Mouse (Mus musculus) megakaryocyte, embryonic 14.5 days (primary cell): ENCODE results near the gene Igfbp7. TPM values are rescaled to one million over a fixed set of nuclear protein-coding genes. Genes with fewer than 3 reads are reported as not detected.
A peak's percentile ranks its signal among the peaks of the same experiment; 100 is the strongest.
"Not testable (repeated sequence)": the region's sequence is repeated elsewhere in the genome, so short reads cannot be mapped to it uniquely, and the experiment has no call there.

Experiments used
- H3K27me3 ChIP-seq: replicated peaks from 2 replicates; pipeline ENCODE3; 2012; ENCODE audit warnings: inconsistent platforms
- H3K36me3 ChIP-seq: replicated peaks from 2 replicates; pipeline ENCODE3; 2012; ENCODE audit warnings: low read length, inconsistent platforms, mixed read lengths
- H3K4me1 ChIP-seq: 2 replicates; pipeline ENCODE4 v1.6.1; 2012; ENCODE audit warnings: inconsistent platforms
- H3K4me3 ChIP-seq: replicated peaks from 2 replicates; pipeline ENCODE3; 2012; ENCODE audit warnings: moderate library complexity, mild to moderate bottlenecking, inconsistent platforms
- H3K9me3 ChIP-seq: 2 replicates; pipeline ENCODE4 v1.6.1; 2012; ENCODE audit warnings: inconsistent platforms
- FLI1 ChIP-seq: IDR thresholded peaks from 2 replicates; pipeline ENCODE4 v1.6.1; 2012; ENCODE audit warnings: low read length, inconsistent platforms, mixed read lengths
- GATA1 ChIP-seq: IDR thresholded peaks from 3 replicates; pipeline ENCODE4 v1.6.1; 2012; ENCODE audit warnings: mixed read lengths, low read length, inconsistent platforms, borderline replicate concordance
- polyA plus RNA-seq: library from polyadenylated mRNA; stranded (reverse); fragments of >175 nt; gene quantifications from 2 replicates; pipeline ENCODE4 v1.2.3, GENCODE M21; 2012; ENCODE audit warnings: low replicate concordance; ENCODE audit not compliant: insufficient read depth

Gene Igfbp7
- polyA plus RNA-seq, 1 experiment = 2.6 TPM

DNA sequence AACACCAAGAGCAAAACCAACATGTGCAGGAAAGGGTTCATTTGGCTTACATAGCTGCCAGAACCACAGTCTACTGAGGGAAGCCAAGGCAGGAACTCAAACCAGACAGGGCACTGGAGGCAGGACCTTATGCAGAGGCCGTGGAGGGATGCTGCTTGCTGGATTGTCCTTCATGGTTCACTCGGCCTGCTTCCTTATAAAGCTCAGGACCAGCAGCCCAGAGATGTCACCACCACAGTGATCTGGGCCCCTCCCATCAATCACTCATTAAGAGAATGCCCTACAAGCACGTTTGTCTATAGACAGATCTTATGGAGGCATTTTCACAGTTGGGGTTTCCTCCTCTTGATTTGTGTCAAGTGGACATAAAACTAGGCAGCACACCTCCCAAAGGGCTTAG, 25.3 kb upstream of the Igfbp7 start:
- Histone ChIP-seq H3K4me3 (peak overlapping the region; percentile 16), H3K36me3 (no peaks in the 10 kb centered on the region), H3K27me3 (peaks cover 6% of the 10 kb centered on the region), H3K4me1 (no peaks in the 10 kb centered on the region), H3K9me3 (0 out of 2 replicates have a peak, but pooled peaks cover 5% of the 10 kb centered on the region)
- TF ChIP-seq FLI1 (no peak), GATA1 (no peak)

DNA sequence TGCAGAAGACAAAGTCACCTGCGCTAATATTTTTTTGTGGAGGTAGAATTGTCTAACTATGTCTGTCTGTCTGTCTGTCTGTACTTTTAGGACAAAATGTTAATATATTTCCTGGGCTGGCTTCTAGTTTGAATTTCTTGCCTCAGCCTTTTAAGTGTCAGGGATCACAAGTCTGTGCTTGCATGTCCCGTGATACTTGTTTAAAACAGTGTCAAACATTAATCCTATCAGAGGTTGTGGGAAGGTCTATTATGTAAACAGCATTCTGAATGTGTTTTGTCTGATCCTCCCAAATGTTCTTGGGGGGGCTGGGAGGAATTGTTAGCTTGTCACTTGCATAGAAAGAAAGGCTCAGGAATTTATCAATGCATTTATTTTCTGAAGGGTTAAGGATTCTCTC, 24.6 kb upstream of the Igfbp7 start:
- 0 out of 2 replicates have a peak, but pooled peaks cover 5% of the 10 kb centered on the region for H3K9me3 ChIP-seq
- no peak overlapping the region for H3K4me3 ChIP-seq
- H3K27me3 ChIP-seq = peaks cover 6% of the 10 kb centered on the region
- no peaks in the 10 kb centered on the region for H3K4me1 ChIP-seq
- no peak for TF ChIP-seq FLI1
- TF ChIP-seq GATA1 = no peak
- no peaks in the 10 kb centered on the region for H3K36me3 ChIP-seq

DNA sequence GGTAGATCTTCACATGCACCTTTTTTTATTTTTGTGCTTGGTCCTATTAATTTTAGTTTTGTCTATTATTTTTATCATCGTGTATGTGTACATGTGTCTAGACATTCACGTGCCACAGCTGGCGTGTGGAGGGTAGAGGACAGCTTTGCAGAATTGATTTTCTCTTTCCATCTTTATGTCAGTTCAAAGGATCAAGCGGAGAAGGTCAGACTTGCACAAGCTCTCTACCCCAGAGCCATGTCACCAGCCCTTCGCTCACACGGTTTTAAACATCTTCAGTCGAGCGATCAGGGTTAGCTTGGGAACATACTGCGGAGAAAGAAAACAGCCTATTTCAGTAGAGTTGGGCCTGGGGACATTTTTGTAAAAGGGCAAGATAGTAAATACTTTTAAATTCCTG, 23.2 kb upstream of the Igfbp7 start:
- H3K9me3 ChIP-seq = 0 out of 2 replicates have a peak, but pooled peaks cover 5% of the 10 kb centered on the region
- TF ChIP-seq GATA1 (no peak), FLI1 (no peak)

DNA sequence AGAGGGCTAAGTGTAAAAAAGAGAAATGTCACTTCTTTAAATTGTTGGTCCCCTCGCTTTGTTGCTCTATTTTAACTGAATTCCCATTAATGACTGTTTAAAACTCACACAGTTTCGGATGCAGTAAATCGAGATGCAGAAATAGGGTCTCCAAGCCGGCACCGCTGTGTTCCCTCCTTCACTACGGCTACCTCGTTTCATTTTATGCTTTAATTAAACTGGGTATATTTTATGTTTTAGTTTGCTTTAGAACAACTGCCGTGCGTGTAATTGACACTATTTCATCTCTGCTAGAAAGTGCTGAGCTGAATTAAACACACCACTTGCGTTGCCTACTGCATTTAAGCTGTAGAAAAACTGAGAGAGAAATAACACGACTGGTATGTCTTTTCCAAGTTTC, 22.6 kb upstream of the Igfbp7 start:
- Histone ChIP-seq H3K9me3 (0 out of 2 replicates have a peak, but pooled peaks cover 5% of the 10 kb centered on the region), H3K27me3 (peaks cover 6% of the 10 kb centered on the region), H3K4me3 (no peak overlapping the region), H3K36me3 (no peaks in the 10 kb centered on the region), H3K4me1 (no peaks in the 10 kb centered on the region)
- no peak for TF ChIP-seq FLI1

More for the DNA sequence above, 23.2 kb upstream of the Igfbp7 start:
- no peaks in the 10 kb centered on the region for H3K36me3 ChIP-seq
- no peaks in the 10 kb centered on the region for H3K4me1 ChIP-seq
- no peak overlapping the region for H3K4me3 ChIP-seq
- H3K27me3 ChIP-seq = peaks cover 6% of the 10 kb centered on the region

DNA sequence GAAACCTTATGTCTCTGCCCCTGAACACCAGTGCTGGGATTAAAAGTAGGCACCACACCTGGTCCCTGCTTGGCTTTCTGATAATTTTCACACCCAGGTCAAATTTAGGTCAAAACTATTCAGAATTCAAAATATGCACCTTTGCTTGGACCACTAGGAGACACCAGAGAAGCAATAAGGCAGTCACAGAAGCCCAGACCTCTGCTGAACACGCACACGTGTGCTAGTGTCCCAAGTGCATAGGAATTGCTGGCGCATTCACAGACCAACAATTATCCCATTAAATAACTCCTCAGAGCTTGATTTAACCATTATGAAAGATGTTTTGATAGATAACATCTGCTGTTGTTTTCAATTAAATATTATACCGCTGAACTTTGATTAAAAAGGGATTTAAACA, 22.2 kb upstream of the Igfbp7 start:
- Histone ChIP-seq H3K4me1 (no peaks in the 10 kb centered on the region), H3K36me3 (no peaks in the 10 kb centered on the region), H3K4me3 (no peak overlapping the region), H3K27me3 (peaks cover 6% of the 10 kb centered on the region), H3K9me3 (0 out of 2 replicates have a peak, but pooled peaks cover 5% of the 10 kb centered on the region)
- TF ChIP-seq FLI1 = no peak

DNA sequence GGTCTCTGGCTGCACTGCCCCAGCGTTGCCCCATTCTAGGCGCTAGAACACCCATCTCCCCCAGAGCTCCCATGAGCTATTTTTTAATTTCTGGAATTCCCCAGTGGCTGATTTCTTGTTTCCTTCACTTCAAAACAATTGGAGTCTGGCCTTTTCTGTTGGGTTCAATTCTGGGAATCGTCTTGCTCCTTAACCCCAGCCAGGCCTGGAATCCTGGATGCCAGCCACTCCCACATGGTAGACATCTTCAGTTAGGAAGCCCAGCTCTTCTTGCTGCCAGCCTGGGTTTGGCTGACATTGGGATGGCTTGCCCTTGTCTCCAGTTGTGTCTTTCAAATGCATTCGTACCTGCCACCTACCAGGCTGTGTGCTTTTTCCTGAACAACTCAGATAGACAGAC, 20.7 kb upstream of the Igfbp7 start:
- Histone ChIP-seq H3K9me3 (0 out of 2 replicates have a peak, but pooled peaks cover 5% of the 10 kb centered on the region), H3K27me3 (peaks cover 3% of the 10 kb centered on the region), H3K4me3 (no peak overlapping the region), H3K36me3 (no peaks in the 10 kb centered on the region), H3K4me1 (no peaks in the 10 kb centered on the region)
- TF ChIP-seq GATA1 (no peak), FLI1 (no peak)

DNA sequence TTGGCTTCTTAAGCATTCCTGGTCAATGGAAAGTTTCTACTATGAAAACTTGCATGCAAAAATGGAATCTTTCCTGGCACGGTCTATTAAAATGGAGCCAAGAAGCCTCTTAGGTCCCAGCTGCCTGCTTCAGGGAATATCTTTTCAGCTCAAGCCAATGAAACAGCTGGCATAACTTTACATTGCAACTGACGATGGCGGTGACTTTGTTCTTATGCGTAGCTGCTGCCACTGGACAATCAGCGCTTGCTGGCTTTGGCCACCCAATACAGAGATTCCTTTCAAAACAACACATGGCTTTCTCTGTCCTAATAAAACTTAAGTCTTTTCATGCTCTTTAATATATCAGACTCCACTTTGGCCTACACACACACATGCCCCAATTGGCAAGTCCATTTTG, 20.1 kb upstream of the Igfbp7 start:
- no peaks in the 10 kb centered on the region for H3K36me3 ChIP-seq
- no peaks in the 10 kb centered on the region for H3K4me1 ChIP-seq
- TF ChIP-seq FLI1 (no peak), GATA1 (no peak)
- H3K4me3 ChIP-seq = no peak overlapping the region
- H3K9me3 ChIP-seq = 0 out of 2 replicates have a peak, but pooled peaks cover 1% of the 10 kb centered on the region
- no peaks in the 10 kb centered on the region for H3K27me3 ChIP-seq

GRCm38 (mm10) chr5:77425721-77426500, 18.1 kb upstream of the Igfbp7 start:
- Histone ChIP-seq H3K4me3 (no peak overlapping the region), H3K36me3 (no peaks in the 10 kb centered on the region), H3K27me3 (no peaks in the 10 kb centered on the region), H3K4me1 (no peaks in the 10 kb centered on the region), H3K9me3 (no peaks in the 10 kb centered on the region)
- TF ChIP-seq GATA1 (no peak), FLI1 (no peak)

GRCm38 (mm10) chr5:77419537-77419936, 11.7 kb upstream of the Igfbp7 start:
- not testable (repeated sequence) for H3K27me3 ChIP-seq, H3K4me1 ChIP-seq, H3K36me3 ChIP-seq, H3K9me3 ChIP-seq, H3K4me3 ChIP-seq

GRCm38 (mm10) chr5:77416058-77416457, 8.2 kb upstream of the Igfbp7 start:
- Histone ChIP-seq H3K9me3 (0 out of 2 replicates have a peak, but pooled peaks cover 3% of the 10 kb centered on the region), H3K4me1 (no peaks in the 10 kb centered on the region), H3K4me3 (no peak overlapping the region), H3K27me3 (peaks cover 1% of the 10 kb centered on the region), H3K36me3 (no peaks in the 10 kb centered on the region)
- TF ChIP-seq FLI1 (no peak), GATA1 (no peak)

- Histone ChIP-seq H3K4me1 (peaks cover 14% of the 10 kb centered on the region), H3K27me3 (peaks cover 41% of the 10 kb centered on the region), H3K9me3 (no peaks in the 10 kb centered on the region), H3K4me3 (no peak overlapping the region), H3K36me3 (no peaks in the 10 kb centered on the region)
- TF ChIP-seq GATA1 (no peak), FLI1 (no peak)
Observed at GRCm38 (mm10) chr5:77408530-77408929, 689 bp upstream of the Igfbp7 start.
